9 mouse cellular contexts compared by ENCODE assay signal in genomic region chr12:79679251-79679901, GRCm38 (mm10).
DNase-seq lines count a peak whose midpoint lies in the region; ATAC-seq and TF ChIP-seq lines count a peak whose summit lies in the region.
"Had no signal": no experiment of that assay in that cellular context is flagged by ENCODE, and none has a peak within 500 bp of the region (broad histone marks: within the 10 kb centered on the region; RNA-seq: fewer than 3 reads in every experiment).

No protein-coding gene starts in this region.

- H3K27me3 ChIP-seq in Patski = no peaks in the 10 kb centered on the region
- H3K27me3 ChIP-seq in heart, embryonic 10.5 days (ENCODE audit: insufficient read depth, poor library complexity, severe bottlenecking) = no peaks in the 10 kb centered on the region
- no peaks in the 10 kb centered on the region for H3K27me3 ChIP-seq in limb, embryonic 10.5 days (ENCODE audit: low read depth, poor library complexity, severe bottlenecking)
- H3K27me3 ChIP-seq: limb, embryonic 12.5 days had no signal

- H3K4me3 ChIP-seq in heart, embryonic 10.5 days = no peak overlapping the region
- no peak overlapping the region for H3K4me3 ChIP-seq in limb, embryonic 10.5 days
- H3K4me3 ChIP-seq: limb, embryonic 12.5 days had no signal

- WGBS in heart, embryonic 10.5 days = 60% methylated on average over 11 of the region's 11 CpGs
- 79% methylated on average over 11 of the region's 11 CpGs for WGBS in limb, embryonic 10.5 days

- H3K27ac ChIP-seq in heart, embryonic 10.5 days = peak overlapping the region; percentile 83
- peak overlapping the region; percentile 62; the same call in 1 of the 2 replicates for H3K27ac ChIP-seq in limb, embryonic 10.5 days
- H3K27ac ChIP-seq: limb, embryonic 12.5 days had no signal

- TF ChIP-seq CTCF in Patski (IDR thresholded peaks at IDR 0.05) = no peak

- POLR2A ChIA-PET in Patski (lab: Charles Lee) = no interaction called here

- DNase-seq in Muller cell, postnatal 12 days (ENCODE audit: inconsistent ontology term) = peak; percentile 68
- peak; percentile 9 for DNase-seq in Patski (ENCODE audit: low read depth, low spot score)
- DNase-seq in heart, embryonic 10.5 days (ENCODE audit: low spot score) = no peak
- no peak for DNase-seq in limb, embryonic 10.5 days (ENCODE audit: low spot score)
- no peak for DNase-seq in right cerebral cortex, postnatal 25 days
- no peak for DNase-seq in cerebellum, adult 9-10 months
- DNase-seq in adrenal gland, postnatal 4 days (ENCODE audit: low spot score in 2 of 2) = no peak
- DNase-seq: cerebellum, adult 8-10 months had no signal

- H3K9me3 ChIP-seq in heart, embryonic 10.5 days = no peaks in the 10 kb centered on the region
- no peaks in the 10 kb centered on the region for H3K9me3 ChIP-seq in limb, embryonic 10.5 days (replicated peaks)
- H3K9me3 ChIP-seq: limb, embryonic 12.5 days had no signal

- H3K36me3 ChIP-seq in heart, embryonic 10.5 days = no peaks in the 10 kb centered on the region
- no peaks in the 10 kb centered on the region for H3K36me3 ChIP-seq in limb, embryonic 10.5 days
- H3K36me3 ChIP-seq: limb, embryonic 12.5 days had no signal

- H3K4me1 ChIP-seq in heart, embryonic 10.5 days = peaks cover 59% of the 10 kb centered on the region
- peaks cover 78% of the 10 kb centered on the region for H3K4me1 ChIP-seq in limb, embryonic 10.5 days

- in situ Hi-C loops in Patski (cut with MboI; ENCODE audit: low pct_unique_long_range_greater_than_20kb) = no loop called here

- CTCF ChIA-PET in Patski (lab: Charles Lee) = no interaction called here

- ATAC-seq in Patski = no peak

Comparison
In these comparisons a context has a peak if more than half of its experiments do, and no peak if none do; other contexts are left out.
1. DNase-seq: peak in Muller cell, postnatal 12 days (single experiment) and Patski (single experiment); none in heart, embryonic 10.5 days (single experiment), limb, embryonic 10.5 days (single experiment), right cerebral cortex, postnatal 25 days (single experiment), cerebellum, adult 9-10 months (single experiment) and adrenal gland, postnatal 4 days (0 of 2).